Mouse (Mus musculus): ENCODE measurements at regions not wholly inside any gene's neighbourhood (a gene's known extent, or its start where the extent isn't known, plus 50 kb on each side); places are given as distances from the start of the nearest gene placed in this dataset.

GRCm38 (mm10) chr14:18389390-18389789 lies 57.7 kb upstream of the Ube2e1 start:
- no peak overlapping the region for H3K27ac ChIP-seq (replicated peaks)
- H3K9me3 ChIP-seq: no peaks in the 10 kb centered on the region
- no peak for DNase-seq (ENCODE audit: low spot score)
- H3K4me3 ChIP-seq: no peak overlapping the region
- no peaks in the 10 kb centered on the region for H3K4me1 ChIP-seq
- 86% methylated on average over 6 of the region's 6 CpGs for WGBS
- no peaks in the 10 kb centered on the region for H3K27me3 ChIP-seq (replicated peaks; ENCODE audit: low read depth, poor library complexity, severe bottlenecking)
- H3K36me3 ChIP-seq (replicated peaks): no peaks in the 10 kb centered on the region

GRCm38 (mm10) chr14:18385953-18386668 lies 54.5 kb upstream of the Ube2e1 start:
- H3K4me3 ChIP-seq: no peak overlapping the region
- H3K27me3 ChIP-seq (replicated peaks; ENCODE audit: low read depth, poor library complexity, severe bottlenecking): no peaks in the 10 kb centered on the region
- no peaks in the 10 kb centered on the region for H3K4me1 ChIP-seq
- no peak overlapping the region for H3K27ac ChIP-seq (replicated peaks)
- DNase-seq (ENCODE audit: low spot score): no peak
- no peaks in the 10 kb centered on the region for H3K36me3 ChIP-seq (replicated peaks)
- H3K9me3 ChIP-seq: no peaks in the 10 kb centered on the region
- 83% methylated on average over 6 of the region's 6 CpGs for WGBS

Measured in embryonic facial prominence, embryonic 10.5 days (tissue).